Mouse (Mus musculus): ENCODE measurements at regions not wholly inside any gene's neighbourhood (a gene's known extent, or its start where the extent isn't known, plus 50 kb on each side); places are given as distances from the start of the nearest gene placed in this dataset.
A peak's percentile ranks its signal among the peaks of the same experiment; 100 is the strongest.

DNA sequence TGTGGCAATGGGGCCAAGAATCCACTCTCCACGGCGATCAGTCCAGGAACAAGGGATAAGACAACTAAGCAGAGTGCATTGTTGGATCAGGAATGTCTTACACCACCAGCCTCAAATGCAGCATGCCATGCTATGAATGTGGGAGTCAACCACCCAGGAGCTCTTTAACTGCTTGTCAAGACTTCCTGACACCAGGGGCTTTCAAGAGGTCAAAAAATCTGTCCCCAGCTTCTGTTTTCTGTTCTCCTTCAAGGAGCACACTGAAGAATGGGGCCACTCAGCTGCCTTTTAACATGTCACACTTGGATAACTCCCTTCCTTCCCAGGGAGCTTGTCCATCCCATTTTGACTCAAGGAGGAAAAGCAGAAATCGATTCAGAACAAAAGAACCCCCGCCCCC is 642.8 kb downstream of the Nedd1 start:
- no peak for DNase-seq (ENCODE audit: low read depth)

DNA sequence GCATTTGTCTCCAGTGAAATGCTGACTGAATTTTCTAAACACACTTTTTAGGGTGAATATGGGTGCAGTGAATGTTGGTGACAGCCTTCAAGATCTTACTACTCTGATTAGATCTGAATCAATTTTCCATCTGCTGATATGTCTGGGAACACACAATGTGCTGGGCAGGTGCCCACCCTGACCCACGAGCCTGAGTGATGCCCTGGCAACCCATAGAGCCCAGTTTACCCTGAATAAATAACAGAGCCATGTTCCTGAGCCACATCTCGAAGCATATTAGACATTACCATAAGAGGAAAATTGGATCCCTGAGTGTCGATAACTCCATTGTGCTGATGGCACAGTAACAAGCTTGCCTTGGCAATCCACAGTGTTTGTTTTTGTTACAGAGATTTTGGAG is 644.9 kb downstream of the Nedd1 start:
- DNase-seq (ENCODE audit: low read depth): no peak

DNA sequence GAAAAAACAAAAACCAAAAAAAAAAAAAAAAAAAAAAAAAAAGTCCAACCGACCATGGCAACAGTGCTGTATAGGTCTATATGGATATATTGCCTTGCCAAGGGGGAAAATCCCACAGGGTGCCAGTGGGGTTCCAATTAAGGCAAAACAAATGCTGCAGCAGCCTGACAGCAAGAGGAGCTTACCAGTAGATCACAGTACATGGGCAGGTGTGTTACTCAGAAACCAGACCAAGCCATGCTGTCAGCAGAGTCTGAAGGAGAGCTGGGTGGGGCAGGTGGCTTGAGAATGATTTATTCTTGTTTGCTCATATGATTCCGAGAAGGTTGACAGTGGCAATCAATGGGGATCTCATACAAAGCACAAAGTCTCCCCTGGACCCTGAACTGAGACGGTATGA is 645.5 kb downstream of the Nedd1 start:
- no peak for DNase-seq (ENCODE audit: low read depth)

DNA sequence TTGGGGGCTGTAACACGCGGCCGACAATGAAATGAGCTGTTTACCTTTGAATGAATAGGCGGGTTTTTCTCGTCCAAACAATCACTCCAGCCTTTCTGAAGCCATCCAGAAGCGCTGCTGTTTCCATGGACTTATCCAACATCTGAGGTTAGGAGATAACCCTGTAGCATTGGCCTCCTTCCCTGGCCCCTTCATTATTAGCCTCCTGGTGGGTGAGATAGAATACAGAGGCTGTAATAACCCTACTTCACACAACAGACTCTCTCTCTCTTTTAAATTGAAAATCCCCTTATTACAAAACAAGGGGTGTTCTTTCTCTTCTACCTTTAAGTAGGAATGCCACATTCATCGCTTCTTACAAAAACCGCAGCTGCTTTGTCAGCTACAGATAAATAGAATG is 646.8 kb downstream of the Nedd1 start:
- DNase-seq (ENCODE audit: low read depth): no peak

DNA sequence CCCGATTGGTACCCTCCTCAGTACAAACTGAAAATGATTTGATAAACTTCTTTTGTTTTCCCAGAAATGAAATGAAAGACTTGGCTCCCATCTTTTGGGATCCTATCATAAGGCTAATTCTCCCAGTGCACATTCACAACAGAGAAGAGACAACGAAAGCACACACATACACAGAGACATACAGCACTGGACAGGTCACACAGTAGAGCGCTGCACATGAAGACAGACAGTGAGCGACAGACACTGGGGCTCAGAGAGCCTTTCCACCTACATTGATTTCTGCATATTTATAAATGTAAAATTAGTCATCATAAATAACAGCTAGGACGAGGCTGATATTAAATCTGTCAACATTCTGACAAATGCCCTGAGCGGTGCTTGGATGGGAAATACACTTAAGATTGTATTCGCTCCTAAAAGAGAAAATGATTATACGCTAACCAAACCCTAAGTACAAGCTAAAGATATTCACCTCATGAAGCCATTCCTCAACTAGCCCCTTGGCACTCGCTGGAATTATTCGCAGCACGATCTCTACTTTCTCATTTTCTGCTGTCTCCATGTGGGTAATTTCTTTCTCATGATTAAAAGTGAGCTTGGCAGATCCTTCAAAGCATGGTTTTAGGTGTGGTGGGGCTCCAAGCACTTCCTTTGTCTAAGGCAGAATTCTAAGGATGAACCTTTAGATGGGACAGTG is 647.4 kb downstream of the Nedd1 start:
- no peak for DNase-seq (ENCODE audit: low read depth)

DNA sequence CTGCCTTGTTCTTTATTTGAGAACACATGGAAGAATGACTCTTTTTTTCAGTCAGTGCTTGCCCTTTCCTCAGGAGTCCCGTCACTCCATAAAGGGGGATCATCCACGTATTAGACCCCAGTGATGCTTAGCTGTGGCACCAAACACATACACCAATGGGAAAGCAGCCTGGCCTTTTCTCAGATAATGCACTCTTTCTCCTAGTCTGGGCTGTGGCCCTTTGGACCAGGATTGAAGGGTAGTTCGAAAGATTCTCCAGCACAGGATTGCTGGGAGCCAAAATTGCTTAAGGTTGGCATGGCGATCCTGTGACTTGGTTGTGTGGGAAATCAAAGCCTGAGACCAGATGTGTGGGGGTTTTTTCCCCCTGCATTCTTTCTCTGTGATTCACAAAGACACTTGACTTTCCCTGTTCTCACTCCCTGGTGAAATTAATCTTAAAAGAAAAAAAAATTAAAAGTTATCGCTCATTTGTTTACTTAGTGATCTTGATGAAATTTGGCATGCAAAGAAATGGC is 648.3 kb downstream of the Nedd1 start:
- DNase-seq (ENCODE audit: low read depth): no peak

DNA sequence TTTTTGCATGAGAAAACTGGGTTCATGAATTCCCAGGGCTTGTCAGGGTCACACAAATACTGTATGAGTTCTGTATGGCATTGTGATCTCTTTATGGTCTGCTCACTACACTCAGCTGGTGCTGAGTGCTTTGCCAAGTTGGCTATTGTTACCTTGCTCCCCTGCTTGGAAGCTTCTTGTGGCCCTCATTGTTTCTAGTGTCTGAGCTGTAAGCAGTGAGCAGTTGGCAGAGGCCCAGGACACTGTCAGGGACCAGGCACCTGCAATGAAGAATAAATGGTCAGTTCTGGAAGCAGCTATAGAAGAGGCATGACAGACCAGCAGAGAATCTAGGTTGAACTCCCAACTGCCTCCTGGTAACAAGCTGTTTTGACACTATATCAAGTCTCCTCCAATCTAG is 677.4 kb downstream of the Nedd1 start:
- DNase-seq (ENCODE audit: low read depth): no peak

DNA sequence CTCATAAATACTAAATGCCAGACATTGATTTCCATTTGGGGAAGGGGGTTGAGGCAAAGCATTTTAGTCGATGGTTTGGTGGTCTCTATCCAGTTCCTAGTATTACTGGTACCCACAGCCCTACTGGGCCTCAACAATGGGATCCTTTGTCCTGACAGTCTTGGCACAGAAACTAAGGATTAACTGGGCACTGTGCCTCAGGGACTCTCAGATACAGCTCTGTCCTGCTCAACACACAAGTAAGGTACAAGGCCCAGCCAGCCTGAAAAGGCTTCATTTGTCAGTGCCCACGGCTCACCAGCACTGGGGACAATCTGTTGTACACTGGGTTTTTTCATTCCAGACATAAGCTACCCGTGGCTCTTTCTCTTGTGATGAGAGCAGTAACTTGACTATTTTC is 686.0 kb downstream of the Nedd1 start:
- no peak for DNase-seq (ENCODE audit: low read depth)

DNA sequence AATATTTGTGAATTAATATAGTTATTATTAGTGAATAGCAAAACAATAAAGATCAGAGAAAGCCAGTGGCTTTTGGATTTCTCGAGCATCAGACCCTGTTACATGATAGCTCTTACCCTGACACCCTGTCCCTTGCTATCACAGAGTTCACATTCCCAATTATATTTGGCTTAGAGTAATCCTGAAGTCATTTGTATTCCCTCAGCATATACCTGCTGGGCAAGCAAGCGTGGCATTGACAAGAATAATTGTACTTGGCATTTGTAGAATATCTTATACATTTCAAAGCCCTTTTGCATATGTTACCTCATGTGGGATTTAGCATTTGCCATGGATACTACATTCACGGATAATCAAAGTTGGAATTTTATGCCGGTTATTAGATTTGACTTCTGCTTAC is 692.0 kb downstream of the Nedd1 start:
- DNase-seq (ENCODE audit: low read depth): no peak

DNA sequence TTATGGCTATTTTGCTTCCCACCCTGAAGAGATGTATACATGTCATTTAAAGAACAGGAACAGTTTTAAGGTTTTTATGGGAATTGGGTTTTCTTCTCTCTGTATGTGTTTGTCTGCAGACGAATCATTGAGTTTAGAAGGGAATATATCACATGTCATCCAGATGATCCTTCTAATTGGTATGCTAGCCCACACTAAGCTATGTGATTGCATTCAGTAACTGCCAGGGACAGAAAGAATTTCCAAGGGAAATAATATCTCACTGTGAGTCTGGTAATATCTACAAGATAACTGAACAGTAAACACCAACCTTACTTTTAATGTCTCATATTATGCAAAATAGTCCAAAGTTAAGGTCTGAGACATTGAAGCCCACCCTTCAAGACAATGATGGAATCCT is 698.0 kb downstream of the Nedd1 start:
- DNase-seq (ENCODE audit: low read depth): no peak

DNA sequence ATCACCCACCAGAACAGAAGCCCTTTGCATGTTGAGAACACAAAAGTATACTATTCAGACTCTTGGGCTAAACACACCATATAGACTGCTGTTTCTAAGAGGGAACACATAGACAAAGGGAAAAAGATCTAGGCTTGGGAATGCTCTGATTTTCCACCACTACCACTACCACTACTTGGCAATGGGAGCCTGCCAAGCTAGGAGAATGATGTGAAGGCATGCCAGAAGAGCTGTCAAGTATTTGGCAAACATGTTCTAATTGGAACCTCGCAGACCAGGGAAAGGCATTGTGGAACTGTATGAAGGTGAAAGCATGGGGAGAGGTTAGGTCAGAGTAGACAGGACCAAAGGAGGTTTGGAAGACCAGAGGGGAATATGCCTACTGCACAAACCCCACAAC is 701.2 kb downstream of the Nedd1 start:
- DNase-seq (ENCODE audit: low read depth): no peak

DNA sequence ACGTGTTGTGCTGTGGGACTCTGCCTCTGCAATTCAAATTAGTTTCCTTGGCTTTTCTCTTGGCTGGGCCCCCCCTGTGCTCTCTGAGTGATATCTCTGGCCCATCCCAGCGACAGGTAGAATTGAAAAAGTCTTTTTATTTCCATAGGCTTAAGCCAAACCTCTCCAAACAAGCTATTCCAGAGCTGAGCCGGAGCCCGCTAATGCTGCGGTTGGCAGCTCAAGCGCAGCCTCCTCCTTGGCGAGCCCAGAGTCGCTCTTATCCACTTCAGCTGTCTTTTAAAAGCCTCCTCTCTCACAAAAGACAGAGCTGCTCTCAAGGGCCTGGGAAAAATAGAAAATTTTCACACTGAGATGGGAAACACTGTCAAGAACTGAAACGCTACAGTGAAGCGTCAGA is 712.7 kb downstream of the Nedd1 start:
- DNase-seq (ENCODE audit: low read depth): no peak

DNA sequence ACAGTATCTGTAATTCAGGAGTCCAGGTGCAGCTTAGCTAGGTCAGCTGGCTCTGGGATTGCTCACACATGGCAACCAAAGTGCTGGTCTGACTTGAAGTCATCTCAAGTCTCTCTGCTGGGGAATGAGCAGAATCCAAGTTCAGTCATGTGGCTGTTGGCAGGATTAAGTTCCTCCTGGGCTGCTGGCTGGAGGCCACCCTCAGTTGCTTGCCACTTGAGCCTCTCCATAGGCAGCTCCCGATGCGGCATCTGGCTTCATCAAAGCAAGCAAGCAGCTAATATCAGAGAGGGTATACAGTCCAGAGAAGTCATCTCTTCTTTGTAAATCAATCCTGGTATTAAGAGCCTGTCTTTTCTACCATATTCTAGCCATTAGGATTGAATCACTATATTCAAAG is 714.3 kb downstream of the Nedd1 start:
- no peak for DNase-seq (ENCODE audit: low read depth)

DNA sequence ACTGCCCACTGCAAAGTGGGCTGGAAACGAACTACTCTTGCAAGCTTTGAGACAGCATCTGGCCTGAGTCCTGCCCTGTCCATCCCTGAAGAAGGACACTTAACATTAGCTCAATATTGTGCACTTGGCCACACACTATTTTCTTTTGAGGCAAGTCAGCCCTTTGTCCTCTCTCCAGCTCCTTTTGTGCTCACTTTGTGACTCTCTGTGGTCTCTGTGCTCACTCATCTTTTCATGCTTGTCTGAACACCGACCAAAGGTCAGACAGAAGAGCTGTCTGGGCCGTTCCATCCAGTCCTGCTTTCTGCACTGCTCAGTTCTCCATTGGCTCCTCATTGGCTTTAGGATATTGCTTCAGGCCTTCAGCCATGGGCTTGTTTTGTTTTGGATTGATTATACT is 715.8 kb downstream of the Nedd1 start:
- no peak for DNase-seq (ENCODE audit: low read depth)

DNA sequence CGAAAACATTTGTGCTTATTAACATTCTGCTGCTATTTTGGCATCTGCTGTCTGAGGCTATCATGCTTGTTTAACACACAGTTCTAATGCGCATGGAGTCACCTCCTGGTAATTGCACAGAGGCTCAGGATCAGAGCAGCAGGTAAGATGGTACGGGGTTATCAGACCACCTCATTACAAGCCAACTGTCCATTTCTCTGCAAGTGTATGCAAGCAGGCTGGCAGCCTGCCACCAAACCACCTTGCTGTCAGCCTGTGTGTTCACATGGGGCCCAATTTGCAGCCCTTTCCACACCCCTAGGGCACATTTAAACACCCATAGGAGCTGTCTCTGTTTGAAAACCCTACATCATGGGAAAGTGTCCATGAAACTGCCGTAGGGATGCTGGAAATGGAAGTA is 731.2 kb downstream of the Nedd1 start:
- DNase-seq (ENCODE audit: low read depth): no peak

DNA sequence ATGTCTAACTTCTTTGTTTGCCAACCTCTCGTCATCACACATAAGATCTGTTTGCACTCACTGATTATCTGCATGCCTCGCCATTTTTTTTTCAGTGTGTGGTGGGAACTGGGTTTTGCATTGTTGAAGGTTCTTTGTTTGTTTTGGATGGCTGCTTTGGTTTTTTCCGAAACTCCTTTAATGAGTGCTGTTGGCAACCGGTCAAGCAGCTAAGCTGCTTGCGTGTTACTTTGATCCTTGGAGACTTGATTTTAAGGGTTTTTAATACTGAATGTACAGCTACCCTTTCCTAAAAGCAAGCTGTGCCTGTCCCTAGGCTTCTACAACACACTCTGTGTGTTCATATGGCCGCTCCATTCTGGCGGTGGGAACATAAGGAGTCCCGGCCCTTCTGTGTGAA is 733.9 kb downstream of the Nedd1 start:
- DNase-seq (ENCODE audit: low read depth): no peak

DNA sequence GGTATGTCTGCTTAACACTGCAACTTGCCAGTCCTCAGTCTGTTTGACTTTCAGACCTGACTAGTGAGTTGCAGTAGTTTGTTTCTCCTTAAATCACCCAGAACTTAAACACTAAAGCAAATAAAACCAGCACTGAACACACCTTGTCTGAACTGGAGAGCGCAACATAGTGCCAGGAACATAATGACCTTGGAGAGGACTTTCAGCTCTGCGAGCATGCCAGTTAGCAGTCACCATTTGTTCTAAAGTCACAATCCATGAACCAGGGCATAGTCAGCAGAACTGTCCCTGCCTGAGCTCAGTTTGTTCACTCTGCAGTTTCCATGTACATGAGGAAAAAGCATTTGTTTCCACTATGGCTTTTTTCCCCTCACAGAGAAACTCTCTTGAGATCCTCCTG is 742.4 kb downstream of the Nedd1 start:
- DNase-seq (ENCODE audit: low read depth): no peak

DNA sequence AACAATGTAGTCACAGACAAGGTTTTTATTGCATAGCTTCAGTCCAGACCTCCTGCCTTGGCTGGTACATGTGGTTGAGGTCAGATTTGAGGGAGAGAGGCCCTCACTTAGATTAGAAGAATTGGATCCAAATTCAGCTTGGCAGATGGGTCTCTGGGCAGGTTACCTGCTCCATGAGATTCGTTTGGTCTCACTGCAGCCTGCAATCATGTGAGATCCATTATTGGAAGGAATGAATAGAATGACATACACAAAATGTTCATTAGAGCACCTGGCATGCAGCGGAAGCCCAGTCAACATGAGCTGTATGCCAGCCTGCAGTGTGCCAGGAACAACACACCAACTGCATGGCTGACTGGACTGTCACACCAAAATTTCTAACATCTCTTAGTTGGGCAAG is 750.3 kb downstream of the Nedd1 start:
- no peak for DNase-seq (ENCODE audit: low read depth)

DNA sequence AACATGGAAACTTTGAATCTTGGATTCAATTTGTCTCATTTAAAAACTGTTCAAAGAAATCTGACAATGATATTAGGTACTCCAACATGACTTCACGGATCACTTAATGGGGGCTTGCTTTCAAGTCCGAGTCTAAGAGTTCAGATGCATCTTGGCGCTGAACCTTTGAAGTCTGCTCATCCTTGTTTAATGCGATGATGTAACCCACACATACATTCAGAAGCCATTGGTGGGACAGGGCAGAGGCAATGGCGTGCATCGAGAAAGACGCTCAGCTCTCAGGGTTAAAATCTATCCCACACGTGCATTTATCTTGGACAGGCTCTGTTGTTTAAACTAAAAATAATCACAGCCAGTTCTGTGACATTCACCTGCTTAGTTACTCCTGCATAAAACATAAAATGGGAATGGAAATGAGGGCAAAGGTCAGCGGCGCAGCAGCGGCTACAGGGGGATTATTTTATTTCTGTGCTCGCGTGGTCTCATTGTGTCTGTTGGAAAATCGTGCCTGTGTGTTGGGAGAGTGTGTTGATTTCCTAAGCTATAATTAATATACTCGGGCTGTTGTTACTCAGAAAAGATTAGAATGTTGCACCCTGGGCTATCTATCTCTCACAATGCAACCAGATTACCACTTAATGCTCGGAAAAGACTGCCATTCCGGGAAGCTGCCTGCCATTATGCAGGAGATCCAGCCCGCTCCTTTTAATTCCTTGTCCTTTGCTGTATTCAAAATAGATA is 754.5 kb downstream of the Nedd1 start:
- no peak for DNase-seq (ENCODE audit: low read depth)

DNA sequence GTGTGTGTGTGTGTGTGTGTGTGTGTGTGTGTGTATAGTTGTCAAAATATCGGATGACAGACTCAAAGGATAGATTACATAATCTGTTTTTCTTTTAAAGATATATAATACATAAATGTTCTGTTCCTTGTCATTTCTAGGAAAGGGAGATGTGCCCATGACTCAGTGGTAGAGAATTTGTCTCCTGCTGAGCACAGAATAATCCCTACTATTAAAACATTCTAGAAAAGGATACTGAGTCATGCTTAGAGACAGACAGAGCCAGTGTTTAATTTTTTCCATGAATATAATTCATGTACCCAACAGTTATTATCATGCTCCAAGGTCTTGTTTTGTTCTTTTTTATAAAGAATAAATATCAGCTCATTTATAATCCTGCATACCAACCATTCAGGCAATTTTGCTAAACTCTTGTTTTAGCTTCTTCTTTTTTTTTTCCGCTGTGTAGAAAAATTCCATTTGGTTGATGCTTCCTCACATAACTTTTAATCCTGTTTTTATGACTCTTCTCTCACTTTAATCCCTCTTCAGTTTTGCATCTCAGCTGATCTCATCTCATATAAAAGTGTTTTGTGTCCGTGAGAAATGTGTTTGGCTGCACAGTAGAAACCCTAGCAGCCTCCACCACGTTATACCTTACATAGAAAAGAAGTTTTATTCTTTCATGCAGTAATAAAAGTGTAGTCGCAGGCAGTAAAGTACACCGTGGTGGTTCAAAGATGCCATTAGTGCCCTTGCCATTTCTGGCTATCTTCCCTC is 762.3 kb downstream of the Nedd1 start:
- no peak for DNase-seq (ENCODE audit: low read depth)

DNA sequence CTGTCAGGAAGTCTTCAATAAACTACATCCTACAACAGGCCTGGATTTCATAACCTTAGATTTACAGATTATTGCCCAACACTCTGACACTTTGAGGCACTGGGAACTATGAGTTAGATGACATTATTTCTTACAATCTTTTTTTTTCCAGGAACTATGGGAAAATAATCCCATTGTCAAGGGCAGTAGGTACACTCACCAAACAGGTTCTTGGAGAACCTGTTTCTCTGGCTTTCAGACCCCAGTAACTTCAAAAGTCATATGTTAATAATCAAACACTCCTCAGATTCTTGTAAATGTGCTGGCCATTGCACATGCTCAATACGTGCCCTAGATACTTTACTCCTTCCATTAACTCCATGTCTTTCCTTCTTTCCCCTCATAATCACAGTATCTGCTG is 769.1 kb downstream of the Nedd1 start:
- peak; percentile 1 for DNase-seq (ENCODE audit: low read depth)

DNA sequence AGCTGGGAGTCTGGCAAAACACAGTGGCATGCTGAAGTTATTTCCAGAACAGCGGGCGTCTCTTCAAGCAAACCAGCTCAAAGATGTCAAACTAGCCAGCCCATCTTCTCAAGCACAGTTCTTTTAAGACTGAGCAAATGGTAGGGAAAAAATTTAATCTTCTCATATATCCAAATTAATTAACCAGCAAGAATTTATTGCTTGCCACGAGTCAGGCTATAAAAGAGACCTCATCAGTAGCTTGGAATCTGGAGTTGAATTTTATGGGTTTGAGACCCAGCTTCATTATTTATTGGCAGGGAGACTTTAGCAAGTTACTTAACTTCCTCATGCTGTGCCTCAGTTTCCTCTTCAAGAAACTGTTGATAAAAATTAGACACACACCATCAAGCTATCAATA is 742.5 kb upstream of the Tmpo start:
- no peak for DNase-seq (ENCODE audit: low read depth)

DNA sequence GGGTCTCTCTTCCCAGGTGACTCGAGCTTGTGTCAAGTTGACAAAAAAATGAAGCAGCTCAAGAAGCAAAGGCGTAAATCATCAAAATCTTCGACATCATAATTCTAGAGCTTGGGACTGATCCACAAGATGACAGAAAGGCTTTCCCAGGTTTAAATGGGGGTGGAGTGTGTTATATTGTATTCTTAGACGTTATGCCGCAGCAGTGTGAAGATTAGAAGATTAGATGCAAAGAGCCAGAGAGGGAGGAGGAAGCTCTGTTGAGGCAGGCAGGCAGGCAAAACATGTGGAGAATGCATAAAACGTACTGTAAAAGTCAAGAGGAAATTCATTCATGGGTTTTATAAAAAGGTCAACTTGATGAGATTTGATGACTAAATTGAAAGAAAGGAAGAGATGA is 708.7 kb upstream of the Tmpo start:
- no peak for DNase-seq (ENCODE audit: low read depth)

Measured in 416B (cell line).